Mouse (Mus musculus) bone marrow, adult 2 months (tissue): ENCODE measurements around the gene Bricd5.

Experiments
- CTCF ChIP-seq: fragments of 200-500 bp; IDR thresholded peaks from 2 replicates; pipeline ENCODE4 v1.5.1; 2011; ENCODE audit warnings: low read length, control low read depth; ENCODE audit not compliant: control insufficient read depth, insufficient read depth
- POLR2A ChIP-seq: fragments of 200-500 bp; IDR thresholded peaks from 2 replicates; pipeline ENCODE4 v1.6.1; 2011; ENCODE audit warnings: low read depth, mild to moderate bottlenecking, control low read depth, low read length, borderline replicate concordance; ENCODE audit not compliant: control insufficient read depth

DNA sequence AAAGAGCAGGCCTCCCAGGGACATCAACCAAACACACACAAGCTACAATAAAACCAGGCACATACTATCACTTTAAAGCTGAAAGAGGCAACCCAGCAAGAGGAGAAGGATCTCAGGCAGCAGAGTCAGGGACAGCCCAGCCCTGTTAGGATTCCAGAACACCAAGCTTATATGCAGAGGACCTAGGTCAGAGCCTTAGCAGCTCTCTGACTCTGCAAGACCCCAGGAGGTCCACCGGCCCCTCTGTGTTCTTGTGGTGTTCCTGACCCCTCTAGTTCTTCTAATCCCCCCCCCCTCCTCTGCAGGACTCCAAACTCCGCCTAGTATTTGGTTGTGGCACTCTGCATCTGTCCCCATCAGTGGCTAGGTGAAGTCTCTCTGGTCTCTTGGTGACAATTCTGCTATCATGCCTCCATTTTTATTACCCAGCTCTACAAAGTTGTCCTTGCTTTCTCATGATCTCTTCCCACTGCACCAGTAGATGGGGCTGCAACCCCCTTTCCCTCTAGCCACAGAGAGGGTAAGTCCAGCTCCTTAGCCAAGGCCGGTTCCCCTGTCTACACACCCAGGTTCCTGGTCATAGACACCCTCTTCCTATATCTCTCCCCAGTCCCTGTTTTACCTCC is 6.6 kb downstream of the Bricd5 start:
- TF ChIP-seq CTCF (peak; percentile 21; the same call in 1 of the 2 replicates), POLR2A (no peak)
